Mouse (Mus musculus) hindbrain, embryonic 15.5 days (tissue): ENCODE results near the gene Rcc2. TPM values are rescaled to one million over a fixed set of nuclear protein-coding genes. Genes with fewer than 3 reads are reported as not detected.

Experiments used
- microRNA-seq: library from miRNA; unstranded; fragments of <30 nt; microRNA quantifications from one replicate; pipeline ENCODE4, GENCODE M21; 2016
- polyA plus RNA-seq: library from polyadenylated mRNA; unstranded; fragments of >200 nt; fragmentation: Nextera tagmentation; extraction: Ambion mirVana; gene quantifications from 2 replicates; pipeline ENCODE4 v1.2.1, GENCODE M21; 2015

Rcc2 gene
- polyA plus RNA-seq, 1 experiment from 2014 or later, result 25.0 TPM

Small RNA genes within 50 kb of the gene (microRNA-seq; reads per million reads assigned to microRNA genes)
- gene Gm23045 (not detected), gene Gm25951 (not detected)

Other genes with a start within 250 kb of the Rcc2 start
- 26.2 and 28.2 TPM in 2 replicates for gene Arhgef10l, start 34.5 kb upstream of the Rcc2 start, polyA plus RNA-seq
- not detected in 2 replicates for gene Padi6, start 42.1 kb downstream of the Rcc2 start, polyA plus RNA-seq
- 0.09 TPM in 2 replicates for gene Padi4, start 73.7 kb downstream of the Rcc2 start, polyA plus RNA-seq
- gene Padi3, start 110.1 kb downstream of the Rcc2 start, polyA plus RNA-seq, result not detected in 2 replicates
- gene Padi1, start 145.2 kb downstream of the Rcc2 start, polyA plus RNA-seq, result 0.06 TPM in 1 of 2 replicates, not detected in the other
- gene Padi2, start 205.8 kb downstream of the Rcc2 start, polyA plus RNA-seq, result 1.2 and 2.2 TPM in 2 replicates